Mouse (Mus musculus): ENCODE measurements around the gene Ints5.
"Not testable (repeated sequence)": the region's sequence is repeated elsewhere in the genome, so short reads cannot be mapped to it uniquely, and the experiment has no call there.

The Ints5 gene

DNA sequence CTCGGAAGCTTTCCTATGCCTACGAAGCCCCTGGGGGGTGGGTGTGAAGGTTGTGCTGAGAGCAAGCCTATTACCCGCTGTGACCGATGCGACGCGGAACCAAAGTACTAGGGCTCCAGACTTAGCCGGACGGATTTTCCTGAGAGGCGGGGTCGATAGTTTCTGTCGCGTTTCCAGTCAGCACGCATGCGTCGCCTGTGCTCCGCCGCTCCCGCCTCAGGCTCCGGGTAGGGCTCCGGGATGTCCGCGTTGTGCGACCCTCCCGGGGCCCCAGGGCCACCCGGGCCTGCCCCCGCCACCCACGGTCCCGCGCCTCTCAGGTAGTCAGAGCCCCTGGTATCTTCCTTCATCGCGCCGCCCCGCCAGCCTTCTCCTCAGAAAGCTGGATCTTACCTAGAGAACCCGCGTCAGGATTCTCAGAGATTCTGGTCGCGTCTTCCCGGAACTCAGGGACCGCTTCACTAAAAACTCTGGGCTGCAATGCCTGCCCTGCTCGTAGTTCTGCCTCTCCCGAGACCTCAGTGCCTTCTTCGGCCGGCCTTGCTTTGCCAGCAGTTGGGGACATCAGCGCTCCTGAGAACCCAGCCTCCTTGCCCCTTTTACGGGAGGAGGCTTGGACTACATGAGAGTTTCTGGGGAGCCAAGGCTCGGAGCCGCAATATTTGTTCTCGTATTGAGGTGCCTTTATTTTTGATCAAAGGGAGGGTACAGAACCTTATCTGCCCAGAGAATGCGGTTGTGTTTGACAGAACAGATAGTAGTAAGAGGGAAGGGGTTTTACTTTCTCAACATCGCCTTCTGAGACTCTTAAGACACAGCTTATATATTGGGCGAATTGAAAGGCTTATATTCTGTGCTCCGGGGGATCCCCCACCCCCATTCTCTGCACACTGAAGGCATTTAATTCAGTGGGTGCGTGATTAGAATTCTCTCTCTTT is at the start of gene Ints5:
Ints5 (plus strand) TSS at position 177 of the 938 bp plus-strand sequence.
- peak; percentile 83 for DNase-seq (ENCODE audit: low spot score)

- DNase-seq (ENCODE audit: low spot score), result peak; percentile 80
Observed at GRCm38 (mm10) chr19:8844371-8845129, 48.3 kb upstream of the Ints5 start.

DNA sequence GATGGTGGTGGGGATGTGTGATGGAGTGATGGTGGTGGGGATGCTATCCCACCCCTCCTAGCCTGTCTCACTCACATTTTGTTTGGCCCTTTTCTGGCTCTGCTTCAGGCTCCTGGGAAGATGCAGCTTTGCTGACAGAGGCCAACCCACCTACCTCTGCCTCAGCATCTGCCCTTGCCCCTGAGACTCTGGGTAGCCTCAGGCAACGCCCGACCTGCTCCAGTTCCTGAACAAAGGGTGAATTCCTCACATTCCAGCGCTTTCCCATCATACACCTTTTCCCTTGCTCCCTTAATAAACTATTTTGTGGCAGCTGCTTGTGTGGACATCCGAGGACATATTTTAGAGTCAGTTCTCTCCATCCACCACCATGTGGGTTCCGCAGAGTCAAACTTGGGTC is 44.4 kb upstream of the Ints5 start:
- DNase-seq (ENCODE audit: low spot score), result no peak

DNA sequence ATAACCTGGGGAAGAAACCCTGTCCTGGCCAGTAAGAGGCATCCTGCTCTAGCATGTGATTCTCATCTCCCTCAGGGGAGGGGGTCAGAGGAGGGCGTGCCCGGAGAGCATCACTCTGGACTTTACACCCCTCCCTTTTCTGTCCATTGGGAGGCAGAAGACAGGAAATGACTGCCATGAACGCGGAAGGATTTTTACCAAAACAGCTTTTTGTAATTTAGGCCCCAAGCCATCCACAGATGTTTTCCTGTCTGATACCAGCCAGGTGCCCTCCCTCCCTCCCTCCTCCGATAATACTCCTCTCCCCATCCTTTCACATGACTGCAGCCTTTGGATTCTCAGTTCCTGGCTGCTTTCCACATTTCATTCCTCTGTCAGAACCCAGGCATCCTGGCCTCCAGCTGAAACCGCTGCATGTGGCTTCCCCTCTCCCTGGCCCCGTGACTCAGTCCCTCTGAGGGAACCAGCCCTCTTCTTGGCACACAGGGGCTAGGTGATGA is 42.4 kb upstream of the Ints5 start, which contains the start of gene Lrrn4cl:
Lrrn4cl (plus strand) TSS at position 367 of the 500 bp plus-strand sequence.
- no peak for DNase-seq (ENCODE audit: low spot score)

DNA sequence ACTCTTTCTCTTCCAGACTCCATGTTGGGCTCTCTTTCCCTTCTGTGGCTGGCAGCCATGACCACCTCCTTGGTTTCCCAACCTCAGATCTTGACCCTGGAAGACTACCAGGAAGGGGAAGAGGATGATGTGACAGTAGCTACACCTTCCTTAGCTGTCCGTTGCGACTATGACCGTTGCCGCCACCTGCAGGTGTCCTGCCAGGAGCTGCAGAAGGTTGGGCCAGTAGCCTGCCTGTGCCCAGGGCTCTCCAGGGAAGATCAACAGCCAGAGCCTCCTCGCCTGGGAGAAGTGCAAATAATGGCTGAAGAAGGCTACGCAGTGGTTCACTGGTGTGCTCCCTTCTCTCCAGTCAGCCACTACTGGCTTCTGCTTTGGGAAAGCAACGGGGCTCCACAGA is 41.2 kb upstream of the Ints5 start:
- DNase-seq (ENCODE audit: low spot score), result no peak

- no peak for DNase-seq (ENCODE audit: low spot score)
Observed at GRCm38 (mm10) chr19:8852236-8852928, 40.4 kb upstream of the Ints5 start.

GRCm38 (mm10) chr19:8853117-8853516 is 39.7 kb upstream of the Ints5 start:
- DNase-seq (ENCODE audit: low spot score), result no peak

DNA sequence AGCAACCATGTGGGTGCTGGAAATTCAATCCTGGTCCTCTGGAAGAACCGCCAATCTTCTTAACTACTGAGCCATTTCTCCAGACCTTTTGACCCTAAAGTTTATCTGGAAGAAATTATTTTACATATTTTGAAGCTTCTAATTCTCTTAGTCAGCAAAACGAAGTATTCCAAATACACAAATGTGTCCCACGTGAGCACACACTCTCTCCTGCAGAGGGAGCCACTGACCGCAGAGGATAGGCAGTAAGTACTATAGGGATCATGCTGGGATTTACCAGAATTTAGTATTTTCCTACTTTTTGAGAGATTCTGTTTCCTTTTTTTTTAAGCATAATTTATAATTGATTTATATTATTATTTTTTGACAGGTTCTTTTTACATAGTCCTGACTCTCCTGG is 35.1 kb upstream of the Ints5 start:
- peak; percentile 21 for DNase-seq (ENCODE audit: low spot score)

- DNase-seq (ENCODE audit: low spot score), result peak; percentile 50
Observed at GRCm38 (mm10) chr19:8859018-8859417, 33.8 kb upstream of the Ints5 start.

DNA sequence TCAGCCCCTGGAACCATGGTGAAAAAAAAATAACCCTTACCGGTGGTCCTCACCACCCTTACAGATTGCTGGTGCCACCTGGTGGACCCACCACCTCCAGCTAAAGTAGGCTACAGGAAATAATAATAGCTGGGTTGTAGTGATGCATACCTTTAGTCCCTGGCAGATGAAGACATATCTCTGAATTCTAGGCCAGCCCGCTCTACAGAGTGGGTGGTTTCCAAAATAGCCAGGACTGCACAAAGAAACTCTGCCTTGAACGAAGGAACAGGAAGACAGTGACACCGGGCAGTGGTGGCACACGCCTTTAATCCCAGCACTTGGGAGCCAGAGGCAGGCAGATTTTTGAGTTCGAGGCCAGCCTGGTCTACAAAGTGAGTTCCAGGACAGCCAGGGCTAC is 28.5 kb upstream of the Ints5 start:
- DNase-seq (ENCODE audit: low spot score), result no peak

DNA sequence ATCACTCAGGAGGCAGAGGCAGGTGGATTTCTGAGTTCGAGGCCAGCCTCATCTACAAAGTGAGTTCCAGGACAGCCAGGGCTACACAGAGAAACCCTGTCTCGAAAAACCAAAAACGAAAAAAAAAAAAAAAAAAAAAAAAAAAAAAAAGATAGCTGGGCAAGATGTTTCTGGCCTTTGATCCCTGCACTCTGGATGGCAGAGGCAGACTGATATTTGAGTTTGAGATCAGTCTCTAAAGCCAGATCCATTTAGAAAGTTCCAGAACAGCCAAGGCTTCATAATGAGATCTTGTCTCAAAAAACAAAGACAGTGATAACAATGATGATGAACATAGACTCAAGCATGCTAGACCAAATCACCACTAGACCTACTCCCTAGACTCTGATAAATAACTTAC is 22.4 kb upstream of the Ints5 start:
- not testable (repeated sequence) for DNase-seq (ENCODE audit: low spot score)

- DNase-seq (ENCODE audit: low spot score), result no peak
Observed at GRCm38 (mm10) chr19:8870838-8871237, 22.0 kb upstream of the Ints5 start.

DNA sequence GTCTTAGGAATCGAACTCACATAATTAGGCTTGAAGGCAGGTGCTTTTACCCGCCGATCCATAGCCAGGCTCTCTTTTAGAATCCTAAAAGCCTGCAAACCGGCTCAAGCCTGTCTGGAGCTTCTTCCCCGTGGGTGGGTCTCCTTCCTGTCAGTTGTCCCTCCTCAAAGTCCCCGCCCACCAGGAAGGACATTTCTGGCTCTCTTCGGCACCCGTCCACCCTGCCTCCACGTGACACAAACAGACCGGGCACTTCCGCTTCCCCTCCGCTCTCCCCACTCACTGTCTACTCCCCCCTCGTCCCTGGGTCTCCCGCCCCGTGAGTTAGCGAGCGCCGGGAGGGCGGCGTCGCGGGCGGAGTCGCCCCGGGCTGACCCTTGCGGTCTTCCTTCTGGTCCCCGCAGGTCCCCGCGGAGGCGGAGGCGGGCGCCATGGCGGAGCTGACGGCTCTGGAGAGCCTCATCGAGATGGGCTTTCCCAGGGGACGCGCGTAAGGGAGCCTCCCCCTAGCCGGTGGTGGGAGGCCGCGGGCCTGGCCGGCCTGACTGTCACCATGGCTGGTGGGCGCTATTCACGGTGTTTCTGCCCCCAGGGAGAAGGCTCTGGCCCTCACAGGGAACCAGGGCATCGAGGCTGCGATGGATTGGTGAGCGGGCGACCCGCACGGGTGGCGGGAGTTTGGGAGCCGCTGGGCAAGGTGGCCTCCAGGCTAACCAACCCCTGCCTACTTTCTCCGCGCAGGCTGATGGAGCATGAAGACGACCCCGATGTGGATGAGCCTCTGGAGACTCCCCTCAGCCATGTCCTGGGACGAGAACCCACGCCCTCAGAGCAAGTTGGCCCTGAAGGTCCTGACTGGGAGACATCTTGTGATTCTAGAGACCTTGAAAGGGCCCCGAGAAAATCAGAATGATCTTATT is 21.3 kb upstream of the Ints5 start, which contains the start of gene Ubxn1:
Ubxn1 (plus strand) TSS at position 230 of the 920 bp plus-strand sequence.
- peak; percentile 96 for DNase-seq (ENCODE audit: low spot score)

GRCm38 (mm10) chr19:8872266-8872840 is 20.5 kb upstream of the Ints5 start:
- no peak for DNase-seq (ENCODE audit: low spot score)

GRCm38 (mm10) chr19:8875031-8875430 is 17.8 kb upstream of the Ints5 start:
- DNase-seq (ENCODE audit: low spot score), result no peak

- DNase-seq (ENCODE audit: low spot score), result peak; percentile 93
Observed at GRCm38 (mm10) chr19:8880311-8881033, 12.3 kb upstream of the Ints5 start, which contains the start of gene Uqcc3. Gene Uqcc3, minus strand, starts transcription at chr19:8880923.

- DNase-seq (ENCODE audit: low spot score), result no peak
Observed at GRCm38 (mm10) chr19:8881034-8881392, 11.8 kb upstream of the Ints5 start.

DNA sequence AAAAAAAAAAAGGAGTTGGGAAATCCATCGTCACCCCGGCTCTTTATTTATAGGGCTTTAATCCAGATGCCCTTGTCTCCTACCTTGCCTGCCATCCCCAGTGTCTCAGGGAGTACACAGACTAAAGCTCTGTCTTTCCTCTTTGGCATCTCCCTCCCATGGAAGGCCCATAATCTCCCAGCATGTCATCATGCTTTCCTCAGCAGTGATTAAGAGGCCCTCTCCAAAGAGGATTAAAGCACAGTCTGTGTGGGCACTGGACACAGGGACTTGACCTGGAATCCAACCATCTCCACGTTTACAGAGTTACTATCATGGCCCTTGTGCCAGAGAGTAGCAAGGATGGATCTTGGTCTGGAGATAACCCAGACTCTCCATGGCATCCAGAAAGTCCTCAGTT is 9.2 kb upstream of the Ints5 start, which contains the start of the genes Lbhd1 and Gm49403:
Lbhd1 (plus strand) TSS at position 117 of the 400 bp plus-strand sequence.
Gm49403 (plus strand) TSS at position 315 of the 400 bp plus-strand sequence.
- DNase-seq (ENCODE audit: low spot score), result no peak

GRCm38 (mm10) chr19:8886916-8887584 is 5.8 kb upstream of the Ints5 start:
- no peak for DNase-seq (ENCODE audit: low spot score)

Measured in T-cell, adult 2 months (primary cell).